Comparison of ENCODE assay signal across 8 mouse cellular contexts in genomic region chr17:31564015-31564857, GRCm38 (mm10). TPM values are rescaled to one million over a fixed set of nuclear protein-coding genes. Genes with fewer than 3 reads are reported as not detected.
DNase-seq lines count a peak whose midpoint lies in the region; ATAC-seq lines count a peak whose summit lies in the region.

Pknox1 (plus strand) TSS chr17:31564734.

- DNase-seq in NIH3T3 (ENCODE audit: low read depth) = peak; percentile 100
- peak; percentile 98 to 99 for DNase-seq in cerebellum, postnatal 10 days
- peak; percentile 99 for DNase-seq in frontal cortex, postnatal 10 days (ENCODE audit: low spot score in 2 of 2)
- peak; percentile 98 to 99 for DNase-seq in layer of hippocampus, postnatal 14 days (ENCODE audit: low spot score in 2 of 2)
- peak; percentile 98 for DNase-seq in lung, postnatal 14 days
- peak; percentile 100 for DNase-seq in retina, adult 2 months (ENCODE audit: low read depth, low spot score)
- peak; percentile 99 to 100 for DNase-seq in thymus, postnatal 36 days

- no peaks in the 10 kb centered on the region for H3K27me3 ChIP-seq in hindbrain, embryonic 12.5 days

- no peaks in the 10 kb centered on the region for H3K9me3 ChIP-seq in hindbrain, embryonic 12.5 days (replicated peaks)

- peak within 1 kb of the TSS; percentile 84 for H3K9ac ChIP-seq in hindbrain, embryonic 12.5 days

- peak; percentile 94 for ATAC-seq in hindbrain, embryonic 12.5 days (ENCODE audit: low FRiP score)

- H3K27ac ChIP-seq in hindbrain, embryonic 12.5 days = peak within 1 kb of the TSS; percentile 99

- peaks cover 35% of the 10 kb centered on the region for H3K4me1 ChIP-seq in hindbrain, embryonic 12.5 days

- H3K4me3 ChIP-seq in hindbrain, embryonic 12.5 days = peak within 1 kb of the TSS; percentile 60

- WGBS in hindbrain, embryonic 12.5 days = under 1% methylated on average over 45 of the region's 72 CpGs

- no peaks in the 10 kb centered on the region for H3K36me3 ChIP-seq in hindbrain, embryonic 12.5 days

- peak within 1 kb of the TSS; percentile 83 for H3K4me2 ChIP-seq in hindbrain, embryonic 12.5 days (replicated peaks)

RNA-seq across cellular contexts. Expression of gene Pknox1, which starts in this region (rescaled TPM):
- 39.8 and 40.2 TPM in 2 replicates for polyA plus RNA-seq in hindbrain, embryonic 12.5 days (2016; fragmentation: Nextera tagmentation; extraction: Ambion mirVana)
- 10 to 100 TPM; 15.3 to 18.9 TPM for total RNA-seq in layer of hippocampus, postnatal 14 days (2021)

Comparison
In these comparisons a context has a peak if more than half of its experiments do, and no peak if none do; other contexts are left out.
1. Peak in every context shown above with its lines: DNase-seq, ATAC-seq, H3K4me3 ChIP-seq and H3K27ac ChIP-seq.